Mouse (Mus musculus) lung, embryonic 14.5 days (tissue): ENCODE data around the gene Sh3pxd2a. TPM values are rescaled to one million over a fixed set of nuclear protein-coding genes. Genes with fewer than 3 reads are reported as not detected.

ENCODE experiments used
- ATAC-seq: fragments of 200-750 bp; cut with Nextera tagmentation; 2 replicates; pipeline ENCODE4 v1.8.0; 2017; ENCODE audit warnings: mild to moderate bottlenecking, moderate TSS enrichment, moderate library complexity; ENCODE audit not compliant: insufficient read depth
- DNase-seq: peaks from one replicate; pipeline ENCODE4 v3.0.0-alpha.2; 2015
- H3K27ac ChIP-seq: fragments of 300-500 bp; sonication (generic); 2 replicates; pipeline ENCODE4 v1.5.1; 2014; ENCODE audit warnings: low read depth, mild to moderate bottlenecking, moderate library complexity
- H3K27me3 ChIP-seq: fragments of 300-500 bp; sonication (generic); 2 replicates; pipeline ENCODE4 v1.6.1; 2014; ENCODE audit warnings: low read length, control low read depth; ENCODE audit not compliant: insufficient read depth
- H3K36me3 ChIP-seq: fragments of 300-500 bp; sonication (generic); 2 replicates; pipeline ENCODE4 v1.6.1; 2014; ENCODE audit warnings: control low read depth; ENCODE audit not compliant: insufficient read depth
- H3K4me1 ChIP-seq: fragments of 300-500 bp; sonication (generic); 2 replicates; pipeline ENCODE4 v1.6.1; 2014; ENCODE audit warnings: antibody characterized with exemption, control low read depth; ENCODE audit not compliant: insufficient read depth
- H3K4me2 ChIP-seq: fragments of 300-500 bp; sonication (generic); 2 replicates; pipeline ENCODE4 v1.6.1; 2014; ENCODE audit warnings: mild to moderate bottlenecking
- H3K4me3 ChIP-seq: fragments of 300-500 bp; sonication (generic); 2 replicates; pipeline ENCODE4 v1.5.1; 2014; ENCODE audit warnings: low read depth, low read length
- H3K9ac ChIP-seq: fragments of 300-500 bp; sonication (generic); 2 replicates; pipeline ENCODE4 v1.6.1; 2014
- H3K9me3 ChIP-seq: fragments of 300-500 bp; sonication (generic); 2 replicates; pipeline ENCODE4 v1.6.1; 2016; ENCODE audit warnings: low read depth, low read length, control low read depth
- CTCF ChIP-seq: IDR thresholded peaks from 2 replicates; pipeline ENCODE4 v1.5.1; 2016; ENCODE audit warnings: antibody characterized with exemption, low read depth
- WGBS: fragments of 180-500 bp; shearing (Covaris S2); extraction: QIAGEN DNeasy Blood & Tissue Kit; methylation state at CpG from one replicate; pipeline ENCODE4 v1.1.7; 2014; 5-methylcytosine and 5-hydroxymethylcytosine counted together
- polyA plus RNA-seq: library from polyadenylated mRNA; unstranded; fragments of >200 nt; fragmentation: Nextera tagmentation; extraction: Ambion mirVana; gene quantifications from 2 replicates; pipeline ENCODE4 v1.2.1, GENCODE M21; 2014

Gene Sh3pxd2a
- polyA plus RNA-seq, 1 experiment from 2014 or later: 12.0 TPM

- Histone ChIP-seq H3K27ac (no peak overlapping the region), H3K36me3 (no peaks in the 10 kb centered on the region), H3K9me3 (no peaks in the 10 kb centered on the region), H3K4me1 (peaks cover under 1% of the 10 kb centered on the region), H3K27me3 (no peaks in the 10 kb centered on the region), H3K4me2 (no peak overlapping the region), H3K9ac (no peak overlapping the region), H3K4me3 (no peak overlapping the region)
- ATAC-seq (no peak), DNase-seq (no peak)
- no peak for TF ChIP-seq CTCF
These were observed 55.1 kb downstream of the Sh3pxd2a start for GRCm38 (mm10) chr19:47409142-47409541.

- Histone ChIP-seq H3K9ac (no peak overlapping the region), H3K27ac (no peak overlapping the region), H3K4me1 (peaks cover 5% of the 10 kb centered on the region), H3K4me2 (no peak overlapping the region), H3K36me3 (no peaks in the 10 kb centered on the region), H3K9me3 (no peaks in the 10 kb centered on the region), H3K4me3 (no peak overlapping the region), H3K27me3 (no peaks in the 10 kb centered on the region)
- TF ChIP-seq CTCF: no peak
- DNase-seq (no peak), ATAC-seq (no peak)
- WGBS: 71% methylated on average over 7 of the region's 7 CpGs
These were observed 55.5 kb downstream of the Sh3pxd2a start for GRCm38 (mm10) chr19:47408656-47409055.

- no peaks in the 10 kb centered on the region for H3K9me3 ChIP-seq
- no peak for TF ChIP-seq CTCF
- no peaks in the 10 kb centered on the region for H3K27me3 ChIP-seq
- no peak overlapping the region for H3K9ac ChIP-seq
- DNase-seq (no peak), ATAC-seq (no peak)
- no peaks in the 10 kb centered on the region for H3K36me3 ChIP-seq
- 84% methylated on average over 6 of the region's 6 CpGs for WGBS
- no peak overlapping the region for H3K4me3 ChIP-seq
- no peak overlapping the region for H3K27ac ChIP-seq
- peaks cover 18% of the 10 kb centered on the region for H3K4me1 ChIP-seq
- H3K4me2 ChIP-seq: no peak overlapping the region
These were observed 56.9 kb downstream of the Sh3pxd2a start for GRCm38 (mm10) chr19:47407332-47407731.

- Histone ChIP-seq H3K27ac (no peak overlapping the region), H3K36me3 (no peaks in the 10 kb centered on the region), H3K9me3 (no peaks in the 10 kb centered on the region), H3K9ac (no peak overlapping the region), H3K4me3 (no peak overlapping the region), H3K4me1 (peaks cover 20% of the 10 kb centered on the region), H3K4me2 (no peak overlapping the region), H3K27me3 (no peaks in the 10 kb centered on the region)
- 40% methylated on average over 6 of the region's 6 CpGs for WGBS
- DNase-seq: peak; percentile 30
- TF ChIP-seq CTCF: no peak
- no peak for ATAC-seq
These were observed 57.7 kb downstream of the Sh3pxd2a start for GRCm38 (mm10) chr19:47406524-47406923.

DNA sequence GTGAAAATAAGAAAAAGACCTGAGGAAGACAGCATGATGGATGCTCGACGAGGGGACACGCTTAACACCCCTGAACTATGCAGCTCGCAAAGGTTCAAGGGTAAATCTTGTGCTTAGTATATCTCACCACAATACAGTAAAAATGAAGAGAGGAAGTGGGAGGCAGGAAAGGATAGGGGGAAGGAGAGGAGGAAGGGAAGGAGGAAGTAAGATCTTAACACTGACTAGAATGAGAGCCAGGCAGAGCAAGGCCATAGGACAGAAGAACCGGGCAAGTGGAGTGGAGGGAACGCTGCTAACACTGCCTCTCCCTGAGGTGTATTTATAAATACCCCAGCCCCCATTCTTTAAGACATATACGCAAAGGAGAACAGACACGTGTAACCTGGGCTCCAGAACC is 58.7 kb downstream of the Sh3pxd2a start:
- H3K4me1 ChIP-seq: peaks cover 20% of the 10 kb centered on the region
- H3K4me2 ChIP-seq: no peak overlapping the region
- no peaks in the 10 kb centered on the region for H3K9me3 ChIP-seq
- H3K9ac ChIP-seq: no peak overlapping the region
- H3K36me3 ChIP-seq: no peaks in the 10 kb centered on the region
- H3K4me3 ChIP-seq: no peak overlapping the region
- ATAC-seq (no peak), DNase-seq (no peak)
- no peak overlapping the region for H3K27ac ChIP-seq
- no peak for TF ChIP-seq CTCF
- no peaks in the 10 kb centered on the region for H3K27me3 ChIP-seq
- WGBS: 81% methylated on average over 8 of the region's 8 CpGs

DNA sequence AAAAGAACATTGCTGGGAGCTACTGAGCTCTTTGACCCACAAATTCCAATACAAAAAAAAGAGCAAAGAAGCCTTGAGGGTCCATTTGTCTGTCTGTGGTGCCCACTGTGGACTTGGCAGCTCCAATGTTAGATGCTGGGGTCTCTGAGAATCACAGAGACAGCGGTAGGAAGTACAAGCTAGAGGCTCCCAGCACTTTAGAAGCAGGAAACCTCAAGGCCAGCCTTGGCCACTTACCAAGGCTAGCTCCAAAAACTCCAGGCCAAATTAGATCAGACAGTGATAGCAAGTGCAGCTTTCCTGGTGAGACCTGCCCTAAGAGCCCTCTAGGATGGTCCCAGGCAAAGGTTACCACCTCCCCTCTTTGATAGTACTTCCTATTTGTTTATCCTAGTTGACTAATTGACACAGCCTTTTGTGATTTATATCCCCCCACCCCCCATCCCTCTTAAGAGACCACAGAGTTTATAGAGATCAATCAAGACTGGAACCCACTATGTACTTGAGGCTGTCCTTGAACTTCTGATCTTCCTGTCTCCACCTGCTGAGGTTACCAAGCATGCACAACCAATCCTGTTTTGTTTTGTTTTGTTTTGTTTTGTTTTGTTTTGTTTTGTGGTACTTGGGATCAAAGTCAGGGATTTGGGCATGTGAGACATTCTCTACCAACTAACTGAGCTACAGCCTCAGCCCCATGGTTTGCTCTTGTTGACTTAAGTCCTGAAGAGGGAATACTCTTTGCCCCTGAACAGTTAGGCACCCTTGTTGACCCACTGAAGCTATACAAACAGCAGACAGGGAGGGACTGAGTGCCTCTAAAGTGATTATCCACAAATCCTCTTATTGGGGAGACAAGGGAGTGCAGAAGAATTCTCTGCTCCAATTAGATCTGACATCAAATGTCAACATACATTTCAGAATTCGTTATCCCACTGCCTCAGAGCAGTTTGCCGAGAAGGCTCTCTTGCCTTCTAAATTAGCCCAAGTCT is 60.5 kb downstream of the Sh3pxd2a start:
- peaks cover 20% of the 10 kb centered on the region for H3K4me1 ChIP-seq
- no peak overlapping the region for H3K4me2 ChIP-seq

GRCm38 (mm10) chr19:47402976-47403375 is 61.2 kb downstream of the Sh3pxd2a start:
- Histone ChIP-seq H3K4me3 (no peak overlapping the region), H3K9ac (no peak overlapping the region), H3K27ac (peak overlapping the region; percentile 83), H3K4me1 (peaks cover 20% of the 10 kb centered on the region), H3K9me3 (no peaks in the 10 kb centered on the region), H3K27me3 (no peaks in the 10 kb centered on the region), H3K4me2 (no peak overlapping the region), H3K36me3 (no peaks in the 10 kb centered on the region)
- TF ChIP-seq CTCF: no peak
- 14% methylated on average over 6 of the region's 6 CpGs for WGBS
- peak; percentile 79 for ATAC-seq
- DNase-seq: peak; percentile 50

More for the DNA sequence above, 60.5 kb downstream of the Sh3pxd2a start:
- DNase-seq: peak; percentile 31
- no peak overlapping the region for H3K9ac ChIP-seq
- WGBS: 52% methylated on average over 3 of the region's 3 CpGs
- no peak for ATAC-seq
- TF ChIP-seq CTCF: no peak
- H3K27me3 ChIP-seq: no peaks in the 10 kb centered on the region
- no peak overlapping the region for H3K4me3 ChIP-seq
- H3K36me3 ChIP-seq: no peaks in the 10 kb centered on the region
- no peaks in the 10 kb centered on the region for H3K9me3 ChIP-seq
- peak overlapping the region; percentile 83 for H3K27ac ChIP-seq
